Mouse (Mus musculus) forebrain, embryonic 12.5 days (tissue): ENCODE results near the gene Rasa2. TPM values are rescaled to one million over a fixed set of nuclear protein-coding genes. Genes with fewer than 3 reads are reported as not detected.
A peak's percentile ranks its signal among the peaks of the same experiment; 100 is the strongest.

Experiments
- ATAC-seq: fragments of 200-750 bp; cut with Nextera tagmentation; 2 replicates; pipeline ENCODE4 v1.8.0; 2017; ENCODE audit warnings: moderate TSS enrichment; ENCODE audit not compliant: low FRiP score
- H3K27ac ChIP-seq: fragments of 300-500 bp; sonication (generic); 2 replicates; pipeline ENCODE4 v1.5.1; 2016; ENCODE audit warnings: mild to moderate bottlenecking
- H3K27me3 ChIP-seq: fragments of 300-500 bp; sonication (generic); 2 replicates; pipeline ENCODE4 v1.6.1; 2016; ENCODE audit warnings: mild to moderate bottlenecking
- H3K36me3 ChIP-seq: fragments of 300-500 bp; sonication (generic); replicated peaks from 2 replicates; pipeline ENCODE4 v1.6.1; 2016; ENCODE audit warnings: mild to moderate bottlenecking
- H3K4me1 ChIP-seq: fragments of 300-500 bp; sonication (generic); 2 replicates; pipeline ENCODE4 v1.6.1; 2016
- H3K4me2 ChIP-seq: fragments of 300-500 bp; sonication (generic); 2 replicates; pipeline ENCODE4 v1.6.1; 2016; ENCODE audit warnings: mild to moderate bottlenecking, moderate library complexity
- H3K4me3 ChIP-seq: fragments of 300-500 bp; sonication (generic); replicated peaks from 2 replicates; pipeline ENCODE4 v1.5.1; 2016; ENCODE audit warnings: mild to moderate bottlenecking
- H3K9ac ChIP-seq: fragments of 300-500 bp; sonication (generic); 2 replicates; pipeline ENCODE4 v1.6.1; 2016; ENCODE audit warnings: mild to moderate bottlenecking
- H3K9me3 ChIP-seq: fragments of 300-500 bp; sonication (generic); 2 replicates; pipeline ENCODE4 v1.6.1; 2016
- WGBS: fragments of 180-500 bp; shearing (Covaris S2); methylation state at CpG from one replicate; pipeline ENCODE4 v1.1.7; 2016; 5-methylcytosine and 5-hydroxymethylcytosine counted together
- polyA plus RNA-seq: library from polyadenylated mRNA; unstranded; fragments of >200 nt; fragmentation: Nextera tagmentation; extraction: Ambion mirVana; gene quantifications from 2 replicates; pipeline ENCODE4 v1.2.1, GENCODE M21; 2016

Rasa2 gene
- polyA plus RNA-seq, 1 experiment from 2014 or later, result 18.8 TPM

- Histone ChIP-seq H3K4me1 (no peaks in the 10 kb centered on the region), H3K36me3 (no peaks in the 10 kb centered on the region), H3K9ac (no peak overlapping the region), H3K9me3 (no peaks in the 10 kb centered on the region), H3K27me3 (no peaks in the 10 kb centered on the region), H3K27ac (no peak overlapping the region), H3K4me3 (no peak overlapping the region), H3K4me2 (no peak overlapping the region)
- WGBS, result 90% methylated on average over 5 of the region's 5 CpGs
- ATAC-seq, result no peak
These were observed 117.1 kb downstream of the Rasa2 start for GRCm38 (mm10) chr9:96514278-96514677.

- ATAC-seq, result peak; percentile 82
- peaks cover 2% of the 10 kb centered on the region; the same call in 1 of the 2 replicates for H3K27me3 ChIP-seq
- no peak overlapping the region; the same call in 1 of the 2 replicates for H3K9ac ChIP-seq
- H3K4me3 ChIP-seq, result no peak overlapping the region
- peaks cover 8% of the 10 kb centered on the region for H3K4me1 ChIP-seq
- H3K36me3 ChIP-seq, result no peaks in the 10 kb centered on the region
- no peaks in the 10 kb centered on the region for H3K9me3 ChIP-seq
- H3K4me2 ChIP-seq, result peak overlapping the region; percentile 35
- H3K27ac ChIP-seq, result no peak overlapping the region
- 45% methylated on average over 10 of the region's 10 CpGs for WGBS
These were observed 125.4 kb downstream of the Rasa2 start for GRCm38 (mm10) chr9:96506011-96506498.

- no peaks in the 10 kb centered on the region for H3K36me3 ChIP-seq
- 88% methylated on average over 4 of the region's 4 CpGs for WGBS
- no peak overlapping the region for H3K4me2 ChIP-seq
- H3K9me3 ChIP-seq, result no peaks in the 10 kb centered on the region
- peaks cover 8% of the 10 kb centered on the region for H3K4me1 ChIP-seq
- no peak overlapping the region for H3K4me3 ChIP-seq
- no peak for ATAC-seq
- H3K27ac ChIP-seq, result no peak overlapping the region
- no peak overlapping the region for H3K9ac ChIP-seq
- peaks cover 2% of the 10 kb centered on the region; the same call in 1 of the 2 replicates for H3K27me3 ChIP-seq
These were observed 126.3 kb downstream of the Rasa2 start for GRCm38 (mm10) chr9:96505156-96505555.

GRCm38 (mm10) chr9:96504116-96504895 lies 127.1 kb downstream of the Rasa2 start:
- WGBS, result 87% methylated on average over 17 of the region's 17 CpGs
- ATAC-seq, result no peak
- no peaks in the 10 kb centered on the region for H3K36me3 ChIP-seq
- no peak overlapping the region for H3K9ac ChIP-seq
- H3K4me1 ChIP-seq, result peaks cover 8% of the 10 kb centered on the region
- peaks cover 2% of the 10 kb centered on the region; the same call in 1 of the 2 replicates for H3K27me3 ChIP-seq
- H3K27ac ChIP-seq, result no peak overlapping the region
- no peak overlapping the region for H3K4me3 ChIP-seq
- H3K9me3 ChIP-seq, result no peaks in the 10 kb centered on the region
- no peak overlapping the region for H3K4me2 ChIP-seq

GRCm38 (mm10) chr9:96502856-96503610 lies 128.4 kb downstream of the Rasa2 start:
- H3K27ac ChIP-seq, result no peak overlapping the region
- H3K36me3 ChIP-seq, result no peaks in the 10 kb centered on the region
- H3K4me2 ChIP-seq, result no peak overlapping the region
- ATAC-seq, result no peak
- H3K4me1 ChIP-seq, result peaks cover 8% of the 10 kb centered on the region
- WGBS, result 85% methylated on average over 6 of the region's 6 CpGs
- H3K9me3 ChIP-seq, result no peaks in the 10 kb centered on the region
- no peak overlapping the region for H3K4me3 ChIP-seq
- peaks cover 2% of the 10 kb centered on the region; the same call in 1 of the 2 replicates for H3K27me3 ChIP-seq
- no peak overlapping the region for H3K9ac ChIP-seq

GRCm38 (mm10) chr9:96501217-96501616 lies 130.2 kb downstream of the Rasa2 start:
- Histone ChIP-seq H3K27me3 (no peaks in the 10 kb centered on the region), H3K4me1 (peaks cover 5% of the 10 kb centered on the region), H3K36me3 (no peaks in the 10 kb centered on the region), H3K9ac (no peak overlapping the region), H3K27ac (no peak overlapping the region), H3K4me3 (no peak overlapping the region), H3K4me2 (no peak overlapping the region), H3K9me3 (no peaks in the 10 kb centered on the region)
- ATAC-seq, result no peak
- WGBS, result 89% methylated on average over 7 of the region's 7 CpGs

GRCm38 (mm10) chr9:96493212-96493611 lies 138.2 kb downstream of the Rasa2 start:
- Histone ChIP-seq H3K9me3 (no peaks in the 10 kb centered on the region), H3K36me3 (no peaks in the 10 kb centered on the region), H3K27ac (no peak overlapping the region), H3K27me3 (no peaks in the 10 kb centered on the region), H3K4me1 (no peaks in the 10 kb centered on the region), H3K4me2 (no peak overlapping the region), H3K4me3 (no peak overlapping the region), H3K9ac (no peak overlapping the region)
- no peak for ATAC-seq
- 51% methylated on average over 3 of the region's 3 CpGs for WGBS

- H3K27me3 ChIP-seq, result no peaks in the 10 kb centered on the region
- H3K4me1 ChIP-seq, result no peaks in the 10 kb centered on the region
- no peaks in the 10 kb centered on the region for H3K9me3 ChIP-seq
- no peak for ATAC-seq
- H3K27ac ChIP-seq, result no peak overlapping the region
- H3K4me3 ChIP-seq, result no peak overlapping the region
- H3K9ac ChIP-seq, result no peak overlapping the region
- no peaks in the 10 kb centered on the region for H3K36me3 ChIP-seq
- H3K4me2 ChIP-seq, result no peak overlapping the region
- 34% methylated on average over 12 of the region's 12 CpGs for whole genome bisulfite sequencing
These were observed 139.6 kb downstream of the Rasa2 start for GRCm38 (mm10) chr9:96491810-96492209.

Other genes starting within 250 kb of the Rasa2 start
- gene Rnf7, start 152.9 kb downstream of the Rasa2 start, polyA plus RNA-seq, result 231 and 238 TPM in 2 replicates
- 0.13 and 0.15 TPM in 2 replicates for gene Gm28729, start 106.4 kb downstream of the Rasa2 start, polyA plus RNA-seq
- gene Zbtb38, start 121.2 kb upstream of the Rasa2 start, polyA plus RNA-seq, result 14.7 and 15.7 TPM in 2 replicates